Mouse (Mus musculus): ENCODE data around the gene Rufy1. TPM values are rescaled to one million over a fixed set of nuclear protein-coding genes. Genes with fewer than 3 reads are reported as not detected.

Gene Rufy1
- polyA plus RNA-seq, 1 experiment from 2014 or later = 26.7 TPM

DNA sequence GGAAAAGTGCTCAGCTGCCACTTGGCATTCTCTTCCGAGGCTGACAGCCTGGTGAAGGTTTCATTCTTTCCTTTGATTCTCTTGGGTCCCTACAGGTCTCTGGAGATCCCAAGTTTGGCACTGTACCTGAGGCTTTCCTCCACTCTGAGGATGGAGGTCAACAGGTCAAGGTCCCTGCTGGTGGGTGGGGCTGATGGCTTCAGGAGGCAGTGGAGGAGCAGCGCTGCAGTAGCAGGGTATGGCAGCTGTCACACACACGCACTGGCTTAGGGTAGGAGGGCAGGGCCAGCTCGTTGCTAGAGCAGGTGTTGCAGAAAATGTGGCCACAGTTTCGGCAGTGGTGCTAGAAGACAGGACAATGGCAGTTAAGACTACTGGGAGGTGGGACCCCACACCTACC, 41.3 kb downstream of the Rufy1 start:
- no peak overlapping the region for H3K9ac ChIP-seq (replicated peaks)
- H3K27me3 ChIP-seq = no peaks in the 10 kb centered on the region
- 82% methylated on average over 5 of the region's 5 CpGs for WGBS
- no peak overlapping the region for H3K4me3 ChIP-seq
- peaks cover 72% of the 10 kb centered on the region for H3K36me3 ChIP-seq
- no peak overlapping the region for H3K27ac ChIP-seq (replicated peaks)
- H3K4me2 ChIP-seq (replicated peaks) = no peak overlapping the region
- no peaks in the 10 kb centered on the region for H3K9me3 ChIP-seq
- H3K4me1 ChIP-seq = no peaks in the 10 kb centered on the region
- ATAC-seq (ENCODE audit: low FRiP score, low read depth) = no peak

DNA sequence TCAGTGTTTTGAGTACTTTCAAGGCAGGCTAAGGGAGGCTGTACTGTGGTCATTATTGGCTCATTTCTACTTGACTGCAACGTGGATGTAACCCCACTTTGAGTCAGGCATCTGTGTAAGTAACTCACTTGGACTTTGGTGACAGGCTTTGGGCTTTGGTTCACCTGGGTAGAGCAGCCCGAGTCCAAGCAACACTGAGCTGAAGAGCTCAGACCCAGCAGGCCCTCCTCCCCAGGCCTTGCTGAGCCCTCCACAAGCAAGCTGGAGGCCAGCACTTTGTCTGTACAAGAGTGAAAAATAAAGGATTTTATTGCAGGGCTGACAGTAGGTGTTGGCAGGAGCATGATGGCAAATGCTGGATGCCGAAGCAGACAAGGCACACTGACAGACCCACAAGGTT, 41.9 kb downstream of the Rufy1 start:
- Histone ChIP-seq H3K27ac (replicated peaks) (no peak overlapping the region), H3K36me3 (peaks cover 70% of the 10 kb centered on the region), H3K27me3 (no peaks in the 10 kb centered on the region), H3K9me3 (no peaks in the 10 kb centered on the region), H3K4me2 (replicated peaks) (no peak overlapping the region), H3K9ac (replicated peaks) (no peak overlapping the region), H3K4me1 (no peaks in the 10 kb centered on the region), H3K4me3 (no peak overlapping the region)
- ATAC-seq (ENCODE audit: low FRiP score, low read depth) = no peak
- 73% methylated on average over 3 of the region's 3 CpGs for whole genome bisulfite sequencing

DNA sequence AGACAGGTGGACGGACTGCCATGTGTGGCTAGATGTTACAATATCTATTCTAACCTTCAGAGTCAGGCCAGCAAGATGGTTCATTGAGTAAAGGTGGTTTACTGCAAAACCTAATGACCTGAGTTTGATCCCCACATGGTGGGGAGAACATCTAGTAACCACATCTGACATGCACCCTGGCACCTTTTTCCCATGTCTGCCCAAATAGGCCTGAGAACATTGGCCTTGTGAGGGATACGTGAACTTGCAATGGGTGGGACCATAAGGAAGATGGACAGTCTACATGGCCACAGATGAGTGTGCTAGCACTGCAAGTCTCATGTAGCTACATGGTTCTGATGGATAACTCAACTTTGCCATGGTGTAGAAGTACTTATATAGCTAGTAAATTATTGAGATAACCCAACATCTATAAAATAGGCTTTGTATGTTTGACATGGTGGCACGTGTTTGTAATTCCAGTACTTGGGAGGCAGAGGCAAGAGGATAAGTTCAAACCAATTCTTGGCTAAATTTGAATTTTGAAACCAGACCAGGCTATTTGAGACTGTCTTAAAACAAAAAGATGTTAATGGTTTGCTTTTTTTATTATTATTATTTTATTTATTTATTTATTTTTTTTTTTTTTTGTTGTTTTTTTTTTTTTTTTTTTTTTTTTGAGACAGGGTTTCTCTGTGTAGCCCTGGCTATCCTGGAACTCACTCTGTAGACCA, 42.6 kb downstream of the Rufy1 start:
- WGBS = 89% methylated on average over 3 of the region's 3 CpGs
- H3K9me3 ChIP-seq = no peaks in the 10 kb centered on the region
- no peaks in the 10 kb centered on the region for H3K27me3 ChIP-seq
- no peaks in the 10 kb centered on the region for H3K4me1 ChIP-seq
- no peak overlapping the region for H3K4me2 ChIP-seq (replicated peaks)
- no peak overlapping the region for H3K9ac ChIP-seq (replicated peaks)
- ATAC-seq (ENCODE audit: low FRiP score, low read depth) = no peak
- peaks cover 67% of the 10 kb centered on the region for H3K36me3 ChIP-seq
- H3K4me3 ChIP-seq = no peak overlapping the region
- H3K27ac ChIP-seq (replicated peaks) = no peak overlapping the region

DNA sequence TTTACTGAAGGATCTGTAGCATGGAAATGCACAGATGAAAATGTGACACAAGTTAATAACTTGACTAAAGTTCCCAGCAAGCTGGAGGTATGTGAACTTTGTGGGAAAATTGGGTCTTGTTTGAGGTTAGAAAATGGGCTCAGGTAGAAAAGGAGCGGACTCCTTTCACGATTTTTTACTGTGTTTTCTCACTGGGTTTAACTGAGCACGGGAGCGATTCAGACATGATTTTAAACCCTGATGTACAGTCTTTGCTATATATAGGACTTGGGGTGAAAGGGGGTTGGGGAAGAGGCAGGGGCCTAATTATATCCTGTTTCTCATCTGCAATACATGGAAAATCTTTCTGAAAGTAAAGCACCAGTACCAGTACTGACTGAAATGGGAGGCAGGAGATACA, 43.2 kb downstream of the Rufy1 start:
- H3K4me2 ChIP-seq (replicated peaks) = no peak overlapping the region
- H3K27ac ChIP-seq (replicated peaks) = no peak overlapping the region
- no peaks in the 10 kb centered on the region for H3K4me1 ChIP-seq
- H3K9ac ChIP-seq (replicated peaks) = no peak overlapping the region
- WGBS = 89% methylated on average over 4 of the region's 4 CpGs
- H3K27me3 ChIP-seq = no peaks in the 10 kb centered on the region
- no peaks in the 10 kb centered on the region for H3K9me3 ChIP-seq
- no peak overlapping the region for H3K4me3 ChIP-seq
- no peak for ATAC-seq (ENCODE audit: low FRiP score, low read depth)
- H3K36me3 ChIP-seq = peaks cover 69% of the 10 kb centered on the region

DNA sequence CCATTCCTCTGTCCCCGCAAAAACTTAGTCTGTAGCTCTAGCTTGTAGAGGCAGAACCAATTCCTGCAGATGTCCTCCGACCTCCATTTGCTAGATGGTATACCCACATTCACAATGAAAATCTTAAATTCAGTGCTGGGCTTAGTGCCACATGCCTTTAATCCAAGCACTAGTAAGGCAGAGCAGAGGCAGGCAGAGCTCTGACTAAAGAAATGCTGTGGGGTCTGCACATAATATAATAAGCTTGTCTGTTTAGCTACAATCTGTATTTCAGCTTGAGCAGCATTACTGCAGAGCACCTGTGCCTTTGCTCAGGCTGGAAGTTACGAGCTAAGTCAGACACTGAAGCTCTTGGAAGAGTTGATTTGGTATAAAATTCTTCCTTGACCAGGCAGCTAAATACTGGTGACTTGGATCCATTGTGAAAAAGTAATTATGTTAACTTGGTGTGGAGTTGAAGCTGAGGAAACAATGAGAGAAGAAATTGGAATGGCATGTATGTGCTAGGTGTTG, 43.7 kb downstream of the Rufy1 start:
- no peak for ATAC-seq (ENCODE audit: low FRiP score, low read depth)
- H3K4me1 ChIP-seq = no peaks in the 10 kb centered on the region; the same call in 1 of the 2 replicates
- H3K9ac ChIP-seq (replicated peaks) = no peak overlapping the region
- no peak overlapping the region for H3K4me3 ChIP-seq
- 81% methylated on average over 3 of the region's 3 CpGs for WGBS
- no peak overlapping the region for H3K4me2 ChIP-seq (replicated peaks)
- H3K27ac ChIP-seq (replicated peaks) = no peak overlapping the region
- peaks cover 73% of the 10 kb centered on the region for H3K36me3 ChIP-seq
- no peaks in the 10 kb centered on the region for H3K27me3 ChIP-seq
- H3K9me3 ChIP-seq = no peaks in the 10 kb centered on the region

DNA sequence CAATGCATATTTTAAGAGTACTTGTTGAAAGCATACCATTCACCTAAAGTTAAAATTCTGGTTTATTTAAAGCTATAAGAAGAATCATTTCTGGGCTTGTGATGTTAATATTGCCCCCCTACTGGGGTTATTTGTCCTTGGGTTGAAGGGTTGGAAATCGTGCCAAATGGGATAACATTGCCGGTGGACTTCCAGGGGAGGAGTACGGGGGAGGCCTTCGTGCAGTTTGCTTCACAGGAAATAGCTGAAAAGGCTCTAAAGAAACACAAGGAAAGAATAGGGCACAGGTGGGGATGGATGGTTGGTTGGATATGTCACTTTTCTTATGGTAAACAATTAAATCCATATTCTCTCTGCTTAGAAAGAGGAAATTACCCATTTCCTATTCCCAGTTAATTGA, 49.6 kb downstream of the Rufy1 start:
- Histone ChIP-seq H3K36me3 (peaks cover 41% of the 10 kb centered on the region), H3K4me3 (peak overlapping the region; percentile 28; the same call in 1 of the 2 replicates)
- 63% methylated on average over 4 of the region's 4 CpGs for WGBS

DNA sequence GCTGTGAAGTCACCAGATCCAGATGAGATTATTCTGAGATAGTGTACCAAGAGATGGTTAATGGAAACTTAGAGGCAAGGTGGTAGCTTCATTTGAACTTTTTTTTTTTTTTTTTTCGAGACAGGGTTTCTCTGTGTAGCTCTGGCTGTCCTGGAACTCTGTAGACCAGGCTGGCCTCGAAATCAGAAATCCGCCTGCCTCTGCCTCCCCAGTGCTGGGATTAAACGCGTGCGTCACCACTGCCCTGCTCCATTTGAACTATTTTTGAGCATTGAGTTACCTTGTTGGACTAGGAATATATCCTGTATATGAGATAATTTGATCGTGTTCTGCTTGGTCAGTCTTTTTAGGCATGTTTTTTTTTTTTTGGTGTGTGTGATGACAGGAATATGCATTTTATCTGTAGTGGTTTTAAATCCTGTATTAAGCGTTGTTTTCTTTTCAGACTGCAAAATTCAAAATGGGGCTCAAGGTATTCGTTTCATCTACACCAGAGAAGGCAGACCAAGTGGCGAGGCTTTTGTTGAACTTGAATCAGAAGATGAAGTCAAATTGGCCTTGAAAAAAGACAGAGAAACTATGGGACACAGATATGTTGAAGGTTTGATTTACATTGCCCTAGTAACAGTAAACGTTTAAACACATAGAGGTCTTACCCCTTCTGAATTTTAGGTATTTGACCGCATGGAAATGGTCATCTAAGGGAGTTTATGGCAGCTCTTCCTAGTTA, 51.7 kb downstream of the Rufy1 start:
- no peaks in the 10 kb centered on the region for H3K9me3 ChIP-seq
- 76% methylated on average over 12 of the region's 12 CpGs for WGBS
- 0 out of 2 replicates have a peak, but pooled peaks cover 12% of the 10 kb centered on the region for H3K27me3 ChIP-seq
- H3K27ac ChIP-seq (replicated peaks) = no peak overlapping the region
- ATAC-seq (ENCODE audit: low FRiP score, low read depth) = no peak
- peak overlapping the region; percentile 84 for H3K4me2 ChIP-seq (replicated peaks)
- H3K4me1 ChIP-seq = peaks cover 32% of the 10 kb centered on the region
- peak overlapping the region; percentile 99 for H3K9ac ChIP-seq (replicated peaks)
- H3K4me3 ChIP-seq = peak overlapping the region; percentile 97
- H3K36me3 ChIP-seq = peaks cover 28% of the 10 kb centered on the region

More for the DNA sequence above, 49.6 kb downstream of the Rufy1 start:
- H3K9ac ChIP-seq (replicated peaks) = no peak overlapping the region
- ATAC-seq (ENCODE audit: low FRiP score, low read depth) = no peak
- H3K27ac ChIP-seq (replicated peaks) = no peak overlapping the region
- no peaks in the 10 kb centered on the region for H3K9me3 ChIP-seq
- peaks cover 20% of the 10 kb centered on the region for H3K4me1 ChIP-seq
- H3K27me3 ChIP-seq = no peaks in the 10 kb centered on the region
- H3K4me2 ChIP-seq (replicated peaks) = peak overlapping the region; percentile 47

DNA sequence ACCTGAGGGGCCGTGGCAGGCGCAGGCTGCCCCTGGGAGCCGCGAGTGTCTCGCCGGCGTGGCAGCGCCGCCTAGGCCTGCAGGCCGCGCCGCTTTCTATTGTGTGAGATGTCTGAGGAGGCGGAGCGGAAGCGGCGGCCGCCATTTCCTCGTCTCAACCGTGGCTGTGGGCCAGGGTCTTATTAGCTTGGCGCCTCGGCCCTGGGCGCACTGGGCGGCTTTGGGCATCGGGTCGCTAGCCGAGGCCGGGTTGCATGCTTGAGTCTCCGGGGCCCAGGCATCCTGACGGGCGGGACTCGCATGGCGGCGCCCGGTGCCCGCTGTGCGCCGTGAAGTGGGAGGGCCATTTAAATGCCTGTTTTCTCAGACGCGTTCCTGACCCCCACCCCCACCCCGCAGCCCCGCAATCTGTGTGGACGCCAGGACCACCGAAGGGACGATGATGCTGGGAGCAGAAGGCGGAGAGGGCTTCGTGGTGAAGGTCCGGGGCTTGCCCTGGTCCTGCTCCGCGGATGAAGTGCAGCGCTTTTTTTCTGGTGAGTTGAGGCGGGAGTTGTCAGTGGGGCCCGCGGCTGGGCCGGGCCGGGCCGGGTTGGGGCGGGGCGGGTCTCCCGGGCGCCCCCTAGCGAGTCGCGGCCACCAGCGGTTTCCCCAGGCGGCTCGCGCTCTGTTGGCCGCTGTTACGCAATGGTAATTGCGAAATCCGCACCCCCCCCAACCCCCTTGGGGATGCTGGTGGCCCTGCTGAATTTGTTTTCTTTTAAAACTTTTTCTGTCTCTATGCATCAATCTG, 52.8 kb downstream of the Rufy1 start:
- peak; percentile 77 for ATAC-seq (ENCODE audit: low FRiP score, low read depth)
- WGBS = under 1% methylated on average over 70 of the region's 71 CpGs
- Histone ChIP-seq H3K36me3 (peaks cover 22% of the 10 kb centered on the region), H3K9ac (replicated peaks) (peak overlapping the region; percentile 99), H3K4me2 (replicated peaks) (peak overlapping the region; percentile 84), H3K4me3 (peak overlapping the region; percentile 97), H3K4me1 (peaks cover 32% of the 10 kb centered on the region), H3K27ac (replicated peaks) (peak overlapping the region; percentile 99), H3K27me3 (peaks cover 12% of the 10 kb centered on the region; the same call in 1 of the 2 replicates), H3K9me3 (no peaks in the 10 kb centered on the region)

DNA sequence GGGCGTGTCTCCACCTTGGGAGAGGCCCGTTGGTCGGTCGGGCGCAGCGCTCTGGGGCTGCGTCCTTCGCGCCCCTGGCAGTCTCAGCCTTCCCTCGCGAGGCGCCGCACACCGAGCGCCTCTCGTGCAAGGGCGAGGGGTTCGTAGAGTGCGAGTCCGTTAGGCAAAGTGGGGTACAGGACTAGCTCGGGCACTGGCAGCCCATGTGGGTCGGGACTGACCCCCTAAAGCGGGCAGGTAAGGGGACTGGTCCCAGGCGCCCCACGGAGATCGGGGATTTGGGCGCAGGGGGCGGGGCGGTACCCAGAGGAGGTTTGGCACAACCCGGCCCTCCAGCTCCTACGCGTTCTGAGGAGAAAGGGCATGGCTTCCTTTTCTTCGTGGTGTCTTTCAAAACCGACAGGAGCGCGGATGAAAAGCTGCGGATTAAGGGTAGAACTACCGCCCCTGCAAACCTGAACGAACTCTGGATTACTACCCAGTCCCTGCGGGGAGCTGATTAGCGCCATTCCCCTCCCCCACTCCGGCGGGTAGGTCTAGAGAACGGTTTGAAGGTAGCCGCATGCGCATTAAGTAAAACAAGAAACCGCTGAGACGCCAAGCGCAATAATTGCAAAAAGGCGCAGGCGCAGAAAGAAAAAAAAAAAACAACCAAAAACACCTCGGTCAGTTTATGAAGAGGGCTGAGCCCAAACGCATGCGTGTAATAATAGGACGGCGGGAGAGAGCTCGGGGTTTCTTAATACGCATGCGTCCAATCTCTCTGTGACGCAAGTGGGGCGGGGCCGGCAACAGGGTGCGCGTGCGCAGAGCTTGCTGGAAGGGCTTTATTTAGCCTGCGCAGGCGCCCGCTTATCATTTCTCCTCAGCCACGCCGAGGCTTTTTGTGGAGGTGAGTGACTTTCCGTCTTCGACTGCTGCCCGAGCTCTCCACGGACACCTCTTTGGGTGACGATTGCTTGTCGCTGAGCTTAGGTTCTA, 53.7 kb downstream of the Rufy1 start, which contains the start of gene Hnrnph1:
Hnrnph1 (plus strand) TSS at position 80 of the 981 bp plus-strand sequence.
- H3K27ac ChIP-seq (replicated peaks) = peak within 1 kb of the TSS; percentile 99
- H3K4me2 ChIP-seq (replicated peaks) = peak within 1 kb of the TSS; percentile 92
- H3K9me3 ChIP-seq = no peaks in the 10 kb centered on the region
- H3K27me3 ChIP-seq = peaks cover 17% of the 10 kb centered on the region
- peaks cover 32% of the 10 kb centered on the region for H3K4me1 ChIP-seq
- H3K9ac ChIP-seq (replicated peaks) = peak within 1 kb of the TSS; percentile 99
- H3K4me3 ChIP-seq = peak within 1 kb of the TSS; percentile 97
- peak; percentile 92 for ATAC-seq (ENCODE audit: low FRiP score, low read depth)
- H3K36me3 ChIP-seq = peaks cover 14% of the 10 kb centered on the region
- under 1% methylated on average over 76 of the region's 76 CpGs for WGBS

DNA sequence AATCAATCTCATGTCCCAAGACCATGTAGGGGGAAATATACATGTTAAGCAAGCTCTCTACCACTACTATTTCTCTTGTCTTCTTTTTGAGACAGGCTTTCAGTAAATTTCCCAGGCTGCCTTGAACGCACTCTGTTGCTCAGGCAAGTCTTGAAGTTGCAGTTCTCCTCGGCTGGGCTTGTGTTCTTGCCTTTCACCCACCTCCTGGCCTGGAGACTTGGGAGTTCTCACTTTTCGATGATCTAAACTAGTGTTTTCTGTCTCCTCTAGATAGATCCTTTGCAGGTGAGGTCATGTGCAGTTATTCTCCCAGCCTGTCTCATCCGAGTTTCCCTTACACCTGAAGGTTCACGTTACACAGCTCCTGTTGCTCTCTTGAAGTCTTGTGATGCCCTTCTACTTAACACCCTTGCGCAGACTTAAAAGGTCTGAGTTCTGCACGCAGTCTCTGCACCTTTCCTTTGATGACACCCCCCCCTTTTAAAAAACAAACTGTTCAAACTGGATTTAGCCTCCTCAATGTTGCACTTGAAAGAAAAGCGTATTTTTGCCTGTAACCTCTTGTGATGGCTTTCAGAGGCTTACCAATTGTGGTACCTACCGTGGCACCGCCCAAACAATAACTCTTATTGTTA, 54.7 kb downstream of the Rufy1 start:
- 25% methylated on average over 10 of the region's 10 CpGs for WGBS

More for the DNA sequence above, 54.7 kb downstream of the Rufy1 start:
- Histone ChIP-seq H3K9me3 (no peaks in the 10 kb centered on the region), H3K9ac (replicated peaks) (peak overlapping the region; percentile 77), H3K36me3 (peaks cover 9% of the 10 kb centered on the region), H3K27me3 (peaks cover 17% of the 10 kb centered on the region), H3K4me1 (peaks cover 28% of the 10 kb centered on the region), H3K4me3 (peak overlapping the region; percentile 97), H3K27ac (replicated peaks) (peak overlapping the region; percentile 99), H3K4me2 (replicated peaks) (peak overlapping the region; percentile 92)
- ATAC-seq (ENCODE audit: low FRiP score, low read depth) = no peak

Data from midbrain, embryonic 12.5 days (tissue).